Mouse (Mus musculus) common myeloid progenitor, adult 5-6 weeks (primary cell): ENCODE results near the gene Plekhm1. TPM values are rescaled to one million over a fixed set of nuclear protein-coding genes. Genes with fewer than 3 reads are reported as not detected.

ENCODE experiments used
- ATAC-seq: replicated peaks from 2 replicates; pipeline ENCODE4 v1.8.0; 2016; ENCODE audit warnings: low read depth, mild to moderate bottlenecking, moderate TSS enrichment, inconsistent platforms; ENCODE audit not compliant: poor library complexity, severe bottlenecking
- total RNA-seq: library from RNA; stranded (forward); fragments of 200-1000, 187-1606 nt; gene quantifications from 2 replicates; pipeline ENCODE4 v1.2.3, GENCODE M21; 2017

Plekhm1 gene
- total RNA-seq, 1 experiment from 2014 or later: 3.6 TPM

DNA sequence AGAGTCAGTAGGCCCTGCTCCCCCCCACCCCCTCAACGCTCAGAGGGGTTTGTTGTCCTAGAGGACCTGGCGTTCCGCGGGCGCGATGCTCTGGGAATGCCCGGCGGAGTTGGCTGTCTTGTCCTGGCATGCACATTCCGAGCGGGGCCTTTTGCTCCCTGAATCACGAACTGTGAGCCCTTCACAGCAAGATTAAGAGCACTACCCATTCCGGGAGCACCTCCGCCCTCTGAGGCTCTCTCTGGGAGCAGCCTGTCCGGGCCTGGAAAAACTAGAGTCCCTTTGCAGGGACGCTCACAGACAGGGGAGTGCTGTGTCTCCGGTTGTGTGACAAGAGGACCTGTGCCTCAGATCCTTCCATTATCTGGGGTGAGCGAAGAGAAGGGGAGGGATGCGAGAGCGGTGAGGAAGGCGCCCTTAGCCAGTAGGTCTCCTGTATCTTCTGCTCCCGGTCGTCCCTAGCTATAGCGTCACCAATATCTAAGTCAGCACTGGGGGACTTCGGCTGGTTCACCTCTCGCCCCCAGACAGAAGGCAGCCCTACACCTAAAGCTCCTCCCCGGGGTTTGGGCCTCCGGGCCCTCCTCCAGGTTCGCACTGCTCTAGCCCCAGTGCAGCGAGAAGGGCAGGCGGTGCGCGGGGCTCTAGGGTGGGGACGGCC, 49.8 kb downstream of the Plekhm1 start:
- no peak for ATAC-seq

DNA sequence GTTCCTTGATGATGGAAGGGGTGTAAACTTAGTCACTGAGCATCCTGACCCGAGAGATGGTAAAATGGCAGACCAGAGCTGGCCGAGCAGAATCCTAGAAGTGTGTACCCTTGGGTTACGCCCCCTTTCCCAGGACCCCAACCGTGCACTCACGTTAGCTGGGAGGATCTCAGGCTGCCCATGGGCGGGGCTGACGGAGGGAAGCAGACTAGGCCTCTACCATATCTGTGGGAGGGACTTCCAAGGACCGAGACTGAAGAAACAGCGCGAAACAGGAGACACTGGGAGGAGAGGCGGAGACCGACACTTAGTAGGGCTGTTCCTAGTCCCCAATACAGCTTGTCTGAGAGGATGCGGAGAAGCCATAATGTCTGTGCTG, 50.4 kb downstream of the Plekhm1 start:
- peak; percentile 9 for ATAC-seq

DNA sequence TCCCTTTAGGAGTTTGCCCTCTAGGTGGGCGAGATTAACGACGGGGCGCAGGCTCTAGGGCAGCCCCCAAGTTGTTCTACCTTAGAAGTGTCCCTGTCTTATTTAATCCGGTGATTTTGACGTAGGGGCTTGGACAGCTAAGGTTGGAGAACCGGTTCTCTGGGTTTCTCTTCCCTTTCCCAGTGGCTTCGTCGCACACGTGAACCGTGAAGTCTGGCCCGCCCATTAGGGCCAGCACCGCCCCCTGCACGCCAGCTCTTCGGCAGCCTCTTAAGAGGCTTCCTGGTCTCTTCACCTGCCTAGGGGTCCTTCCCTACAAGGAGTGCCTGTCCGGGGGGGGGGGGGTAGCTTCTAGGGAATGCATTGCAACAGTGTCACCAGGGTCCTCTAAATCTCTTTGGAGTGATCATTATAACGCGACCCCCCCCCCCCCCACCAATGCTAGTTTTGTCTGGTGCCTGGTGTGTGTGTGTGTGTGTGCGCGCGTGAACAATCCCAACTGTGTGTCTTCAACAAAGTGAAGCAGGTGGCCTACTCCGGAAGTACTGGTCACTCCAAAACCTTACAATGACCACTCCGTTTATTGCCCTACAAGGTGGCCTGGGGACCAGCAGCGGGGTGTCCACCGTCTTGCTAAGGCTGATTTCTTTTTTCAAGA, 51.0 kb downstream of the Plekhm1 start:
- peak; percentile 40 for ATAC-seq

DNA sequence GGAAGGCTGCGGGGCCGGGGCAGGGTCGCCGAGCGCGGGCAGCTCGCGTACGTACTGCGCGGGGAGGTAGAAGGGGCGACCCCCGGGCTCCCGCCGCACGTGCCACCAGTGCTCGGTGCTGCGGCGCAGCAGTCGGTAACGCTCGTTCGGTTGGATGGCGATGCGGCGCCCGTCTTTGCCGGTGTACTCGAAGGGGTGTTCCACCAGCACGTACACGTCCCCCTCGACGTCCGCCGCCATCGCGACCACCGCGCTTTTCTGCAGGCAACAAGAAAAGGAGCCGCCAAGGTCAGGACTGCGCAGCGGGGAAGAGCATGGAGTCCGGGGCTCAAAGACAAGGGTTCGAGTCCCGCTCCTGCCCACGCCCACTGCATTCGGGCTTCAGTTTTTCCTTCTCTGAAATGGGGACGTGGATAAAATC, 51.8 kb downstream of the Plekhm1 start:
- ATAC-seq: no peak

DNA sequence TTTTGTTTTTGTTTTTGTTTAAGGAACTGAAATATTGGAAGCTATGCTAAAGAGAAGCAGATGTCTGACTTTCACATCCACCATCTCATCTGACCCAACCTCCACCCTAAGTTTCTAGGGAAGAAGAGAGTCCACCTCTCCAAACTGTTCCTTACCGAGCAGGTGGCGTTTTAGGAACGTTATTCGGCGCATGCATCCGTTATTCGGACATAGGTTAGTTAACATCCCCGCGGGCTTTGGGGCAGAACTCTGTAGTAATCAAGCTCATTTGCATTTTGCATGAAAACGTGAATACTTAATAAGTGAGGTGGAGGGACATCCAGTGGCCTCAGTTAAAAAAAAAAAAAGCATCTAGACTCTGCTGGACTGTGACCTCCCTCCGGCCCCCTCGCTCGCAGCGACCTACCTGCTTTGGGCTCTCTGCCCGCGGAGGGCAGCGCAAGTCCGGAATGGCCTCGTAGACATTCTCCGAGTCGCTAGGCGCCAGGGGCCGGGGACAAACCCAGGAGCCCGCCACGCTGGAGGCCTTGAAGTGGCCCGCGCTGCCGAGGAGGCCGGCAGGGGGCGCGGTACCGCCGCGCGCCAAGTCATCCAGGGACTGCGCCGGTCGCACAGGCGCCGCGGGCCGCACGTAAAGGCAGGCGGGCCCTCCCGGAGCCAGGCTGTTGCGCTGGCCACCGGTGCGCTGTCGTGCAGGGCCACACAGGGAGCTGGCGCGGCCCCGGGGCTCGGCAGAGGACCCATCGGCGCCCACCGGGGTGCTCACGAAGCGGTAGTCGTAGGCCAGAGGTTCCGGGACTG, 52.4 kb downstream of the Plekhm1 start:
- peak; percentile 45 for ATAC-seq

DNA sequence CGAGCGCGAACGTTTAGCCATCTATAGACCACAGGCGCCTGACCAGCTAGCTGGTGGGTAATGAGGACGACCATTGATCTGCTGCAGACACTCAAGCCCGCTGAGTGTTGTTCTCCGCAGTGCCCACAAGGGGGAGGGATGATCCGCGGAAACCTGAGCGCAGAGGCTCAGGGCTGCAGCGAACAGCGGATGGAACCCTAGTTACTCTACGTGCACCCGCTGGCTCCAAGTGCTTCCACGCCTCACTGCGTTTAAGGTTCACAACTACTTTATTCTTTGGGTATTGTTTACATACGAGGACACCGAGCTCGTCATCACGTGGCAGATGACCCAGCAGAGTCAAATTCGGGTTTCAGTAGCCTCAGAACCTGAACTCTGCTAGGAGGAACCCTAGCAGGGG, 53.4 kb downstream of the Plekhm1 start:
- peak; percentile 70 for ATAC-seq

DNA sequence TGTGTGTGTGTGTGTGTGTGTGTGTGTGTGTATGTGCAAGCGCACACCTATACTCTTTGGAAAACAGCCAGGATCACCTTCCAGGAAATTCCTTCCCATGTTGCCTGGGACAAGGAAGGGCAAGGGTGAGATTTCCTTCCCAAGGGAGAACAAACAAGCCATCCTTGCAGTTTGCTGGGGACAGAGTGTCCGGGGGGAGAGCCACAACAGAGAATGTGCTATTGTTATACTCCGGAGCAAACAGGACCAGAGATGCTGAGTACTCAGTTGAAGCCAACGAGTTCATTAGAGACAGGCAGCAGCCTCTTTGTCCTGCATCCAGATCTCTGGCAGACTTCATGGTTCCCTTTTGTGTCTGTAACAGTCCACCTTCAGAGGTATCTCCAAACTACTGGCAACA, 54.2 kb downstream of the Plekhm1 start:
- ATAC-seq: no peak

DNA sequence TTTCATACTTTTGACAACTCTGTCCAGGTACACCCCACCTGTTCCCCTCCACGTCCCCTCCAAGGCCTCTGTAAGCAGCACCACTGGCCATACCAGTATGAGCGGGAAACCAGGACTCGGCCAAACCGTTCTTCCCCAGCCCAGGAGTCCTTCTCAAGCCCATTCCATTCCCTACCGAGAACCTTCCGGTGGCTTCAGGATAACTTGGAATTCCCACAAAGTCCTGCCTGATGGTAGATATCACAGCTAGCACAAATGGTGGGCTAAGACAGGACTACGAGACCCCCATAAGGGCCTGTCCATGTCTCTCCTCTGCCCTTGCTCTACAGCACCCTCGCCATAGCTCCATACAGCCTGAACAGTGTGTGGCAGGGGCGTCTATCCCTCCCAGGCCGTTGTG, 54.8 kb downstream of the Plekhm1 start:
- no peak for ATAC-seq

DNA sequence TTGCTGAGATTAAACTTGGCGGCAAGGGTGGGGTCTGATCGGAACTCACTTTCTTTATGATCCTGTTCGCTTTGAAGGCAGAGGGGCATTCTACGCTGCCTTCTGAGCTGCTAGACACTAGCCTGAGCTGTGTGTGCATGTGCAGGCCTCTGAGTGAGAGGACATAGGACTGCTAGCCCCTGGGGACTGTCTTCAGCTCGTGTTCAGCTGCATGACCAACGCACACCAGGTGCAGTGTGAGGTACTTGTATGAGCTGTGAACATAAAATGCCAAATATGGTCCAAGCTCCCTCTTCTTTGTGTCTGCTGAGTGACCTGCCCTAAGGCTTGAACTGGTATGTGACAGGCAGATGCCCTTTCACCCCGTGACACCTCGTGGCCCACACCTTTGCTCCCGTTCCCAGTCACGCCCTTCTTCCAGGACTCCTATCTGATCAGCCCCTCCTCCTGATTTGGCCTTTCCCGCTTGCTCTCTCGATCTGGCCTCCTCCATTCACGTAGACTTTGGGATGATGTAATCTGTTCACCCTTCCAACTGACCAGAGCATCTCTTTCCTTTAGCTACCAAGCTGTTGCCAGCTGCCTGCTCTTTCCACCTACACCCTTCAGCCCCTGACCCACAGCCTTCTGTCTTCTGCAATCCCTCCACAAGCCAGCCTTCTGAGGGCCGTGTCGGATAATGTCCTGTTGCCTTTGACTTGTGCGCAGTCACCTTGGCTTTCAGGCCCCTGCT, 55.4 kb downstream of the Plekhm1 start:
- ATAC-seq: no peak

DNA sequence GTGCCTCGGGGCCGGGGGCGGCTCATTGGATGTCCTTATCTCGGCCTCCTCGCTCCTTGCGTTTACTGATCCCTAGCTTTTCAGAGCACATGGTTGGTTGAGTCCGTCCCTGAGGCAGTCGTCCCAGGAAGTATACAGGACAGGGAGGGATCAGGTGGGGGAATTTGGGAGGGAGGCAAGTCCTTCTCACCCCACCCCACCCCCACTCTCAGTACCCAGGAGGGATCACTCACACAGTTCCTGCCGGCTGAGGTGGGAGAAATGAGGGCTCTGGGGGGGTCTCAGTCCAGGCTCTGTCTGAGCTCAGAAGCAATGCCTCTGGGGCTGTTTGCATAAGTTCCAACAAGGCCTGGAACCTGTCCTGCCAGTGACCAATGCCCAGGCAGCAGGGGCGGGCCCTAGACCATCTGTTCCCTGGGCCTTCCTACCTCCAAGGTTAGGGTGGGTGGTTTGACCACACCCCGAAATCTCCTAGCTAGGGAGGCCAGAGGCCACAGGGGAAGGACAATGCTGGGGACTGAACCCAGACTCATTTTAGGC, 56.4 kb downstream of the Plekhm1 start:
- ATAC-seq: no peak

DNA sequence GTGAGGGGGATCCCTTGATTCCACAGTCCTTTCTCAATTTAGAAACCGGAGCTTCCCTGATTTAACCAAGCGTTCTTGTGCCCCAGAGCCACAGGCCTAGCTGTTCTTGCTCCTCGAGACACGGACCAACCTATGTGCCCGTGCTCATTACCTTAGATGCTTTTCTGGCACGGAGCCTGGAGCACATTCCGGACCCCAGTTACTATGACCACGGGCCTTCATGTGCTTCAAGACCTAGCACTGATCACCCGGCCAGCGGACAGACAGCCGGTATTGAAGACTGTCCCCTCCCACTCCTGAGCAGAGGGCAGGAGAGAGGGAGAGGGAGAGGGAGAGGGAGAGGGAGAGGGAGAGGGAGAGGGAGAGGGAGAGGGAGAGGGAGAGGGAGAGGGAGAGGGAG, 57.2 kb downstream of the Plekhm1 start:
- no peak for ATAC-seq

DNA sequence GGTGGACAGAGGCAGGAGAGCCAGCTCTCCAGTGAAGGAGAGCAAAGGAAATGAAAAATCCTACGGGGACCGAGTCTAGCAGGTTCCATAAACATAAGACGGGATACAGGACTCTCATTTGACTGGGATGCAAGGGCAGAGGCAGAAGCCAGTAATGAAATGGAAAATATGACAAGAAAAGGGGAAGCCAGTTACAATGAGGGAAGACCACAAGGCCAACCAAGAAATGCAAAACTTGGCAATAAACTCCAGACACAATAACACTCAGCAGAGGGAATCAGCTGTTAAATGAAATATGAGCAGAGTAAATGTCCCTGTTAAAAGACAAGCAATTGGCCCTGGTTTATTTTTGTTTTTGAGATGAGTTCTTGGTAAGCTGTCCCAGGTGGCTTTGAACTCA, 58.5 kb downstream of the Plekhm1 start:
- ATAC-seq: peak; percentile 71

DNA sequence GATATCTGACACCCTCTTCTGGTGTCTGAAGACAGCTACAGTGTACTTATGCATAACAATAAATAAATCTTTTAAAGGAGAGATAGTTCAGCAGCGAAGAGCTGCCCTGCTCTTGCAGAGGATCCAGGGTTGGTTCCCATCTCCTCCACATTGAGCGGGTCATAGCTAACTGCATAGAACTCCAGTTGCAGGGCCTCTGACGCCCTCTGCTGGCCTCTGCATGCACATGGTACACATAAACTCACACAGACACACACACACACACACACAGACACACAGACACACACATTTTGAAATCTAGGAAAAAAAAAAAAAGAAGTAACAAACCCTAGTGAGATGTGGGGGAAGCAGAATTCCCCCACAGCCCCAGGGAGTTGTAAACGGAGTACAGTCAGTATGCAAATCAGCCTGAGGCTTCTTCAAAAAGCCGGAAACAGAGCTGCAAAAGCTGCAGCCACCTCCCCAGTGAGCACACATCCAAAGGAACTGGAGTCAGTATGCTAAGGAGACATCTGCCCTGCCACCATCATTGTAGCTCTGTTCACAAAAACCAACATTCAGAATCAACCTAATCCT, 60.2 kb downstream of the Plekhm1 start:
- ATAC-seq: no peak

DNA sequence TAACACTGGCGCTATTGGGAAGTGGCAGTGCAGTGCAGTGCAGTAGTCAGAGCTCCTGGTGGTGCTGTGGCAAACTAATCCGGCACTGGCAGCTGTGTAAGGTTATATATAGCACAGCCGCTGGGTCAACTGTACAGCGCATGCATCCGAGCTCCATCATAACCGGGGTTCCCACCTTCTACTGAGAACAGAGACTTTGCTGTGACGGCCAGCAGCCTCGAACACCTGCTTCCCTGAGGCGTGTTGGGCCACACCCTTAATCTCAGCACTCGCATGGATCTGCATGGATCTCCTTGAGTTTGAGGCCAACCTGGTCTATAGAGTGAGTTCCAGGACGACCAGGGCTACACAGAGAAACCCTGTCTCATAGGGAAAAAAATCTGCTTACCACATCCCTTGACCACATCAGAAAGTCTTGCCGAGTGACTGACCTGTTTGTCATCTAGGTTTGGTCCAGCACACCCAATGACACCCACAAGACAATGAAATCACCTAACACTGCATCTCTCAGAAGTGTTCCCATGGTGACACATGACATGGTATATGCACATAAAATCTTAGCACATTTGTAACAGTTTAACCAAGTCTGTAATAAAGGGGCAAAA, 61.7 kb downstream of the Plekhm1 start:
- ATAC-seq: no peak

DNA sequence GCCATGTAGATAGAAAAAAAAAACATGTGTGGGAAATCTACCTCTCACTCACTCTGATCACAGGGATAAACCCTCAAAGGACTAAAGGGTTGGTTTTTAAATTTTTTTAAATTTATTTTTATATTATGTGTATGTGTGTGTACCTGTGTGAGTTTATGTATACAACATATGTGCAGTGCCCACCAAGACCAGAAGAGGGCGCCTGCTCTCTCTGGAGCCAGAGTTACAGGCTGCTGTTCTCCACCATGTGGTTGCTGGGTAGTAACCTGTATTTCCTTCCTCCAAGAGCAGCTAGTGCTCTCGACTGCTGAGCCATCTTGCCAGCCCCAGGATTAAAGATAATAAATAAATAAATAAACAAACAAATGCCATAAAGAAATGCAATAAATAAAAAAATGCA, 62.8 kb downstream of the Plekhm1 start:
- ATAC-seq: no peak

DNA sequence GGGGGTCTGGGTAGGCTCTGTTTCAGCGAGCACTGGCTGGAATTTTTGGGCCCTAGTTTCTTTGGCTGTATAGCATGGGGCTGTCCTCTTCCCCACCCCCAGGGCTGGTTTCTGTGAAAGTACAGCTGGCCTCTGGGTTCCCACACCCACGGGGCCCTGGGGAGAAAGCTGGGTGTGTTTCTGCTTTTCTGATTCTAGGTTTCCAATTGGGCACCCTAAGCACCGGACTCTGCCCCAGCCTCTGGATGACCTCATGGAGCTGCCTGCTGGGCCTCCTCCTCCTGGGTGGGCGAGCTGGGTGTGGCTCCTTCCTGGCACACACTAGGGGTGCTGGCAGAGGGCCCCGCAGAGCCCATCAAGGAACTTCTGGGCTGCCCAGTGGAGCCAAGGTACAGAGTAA, 65.8 kb downstream of the Plekhm1 start:
- ATAC-seq: peak; percentile 29

DNA sequence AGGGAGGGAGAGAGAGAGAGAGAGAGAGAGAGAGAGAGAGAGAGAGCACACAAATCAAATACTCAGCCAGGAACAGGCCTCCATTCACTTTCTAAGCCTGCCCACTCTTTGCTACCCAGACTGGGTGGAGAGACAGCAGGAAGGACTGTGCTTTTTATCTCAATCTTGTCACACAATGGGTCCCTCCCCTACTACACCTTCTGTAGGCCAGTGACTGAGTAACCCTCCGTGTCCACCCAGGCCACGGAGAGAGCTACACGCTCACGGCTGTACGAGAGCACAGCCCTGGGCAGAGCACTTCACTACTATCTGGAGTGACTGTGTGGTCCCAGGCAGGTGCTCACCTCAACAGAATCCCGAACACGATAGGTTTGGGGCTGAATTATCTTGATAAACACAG, 66.3 kb downstream of the Plekhm1 start:
- ATAC-seq: no peak

DNA sequence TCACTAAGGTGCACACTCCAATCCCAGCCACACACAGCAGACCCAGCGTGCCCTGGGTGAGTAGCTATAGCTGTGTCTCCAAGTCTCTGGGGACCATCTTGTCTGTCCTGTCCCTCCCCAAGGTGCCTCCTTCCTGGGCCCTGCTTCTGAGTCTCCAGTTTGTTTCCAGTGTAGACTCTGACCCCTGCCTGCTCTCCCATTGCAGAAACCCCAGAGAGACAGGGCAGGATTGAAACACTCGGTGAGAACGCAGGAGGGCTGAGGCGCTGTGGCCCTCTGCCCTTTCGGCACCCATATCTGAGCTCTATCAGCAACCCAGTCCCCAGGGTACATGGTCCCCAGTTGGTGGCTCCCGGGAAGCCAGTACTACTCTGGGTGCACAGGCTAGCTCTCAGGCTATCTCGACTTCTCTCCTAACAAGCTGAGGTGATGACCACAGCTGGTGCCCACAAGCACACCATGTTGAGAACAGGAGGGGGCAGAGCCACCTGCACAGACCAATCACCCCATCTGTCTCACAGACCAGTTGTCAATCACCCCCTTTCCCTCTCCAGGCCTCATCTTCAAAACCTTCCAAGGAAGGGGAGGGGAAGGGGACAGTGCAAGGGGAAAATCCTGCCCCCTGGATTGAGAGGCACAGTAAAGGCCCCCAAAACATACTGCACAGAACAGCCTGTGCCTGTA, 66.9 kb downstream of the Plekhm1 start:
- no peak for ATAC-seq
